Mouse (Mus musculus) MEL (cell line): ENCODE results near the gene Glis1.

ENCODE experiments used
- CTCF ChIP-seq, 3 experiments: IDR thresholded peaks in 2 of 3; conservative IDR thresholded peaks in 1 of 3; 2 replicates each; pipeline ENCODE4 v1.5.1; 2011 to 2012; ENCODE audit warnings: low read length in 3 of 3, low read depth in 2 of 3, mild to moderate bottlenecking in 2 of 3, improper control_type of control experiment in 1 of 3, inconsistent platforms in 1 of 3, mixed read lengths in 1 of 3, moderate library complexity in 1 of 3; ENCODE audit not compliant: control insufficient read depth in 1 of 3, insufficient read depth in 1 of 3, poor library complexity in 1 of 3, severe bottlenecking in 1 of 3
- MEF2A ChIP-seq: IDR thresholded peaks from 2 replicates; pipeline ENCODE4 v1.6.1; 2014; ENCODE audit warnings: low read depth, mild to moderate bottlenecking, inconsistent platforms, low read length, improper control_type of control experiment; ENCODE audit not compliant: poor library complexity, insufficient replicate concordance, severe bottlenecking; ENCODE audit errors: extremely low read depth
- UBTF ChIP-seq: IDR thresholded peaks from 2 replicates; pipeline ENCODE4 v1.6.1; 2012; ENCODE audit warnings: low read depth, mild to moderate bottlenecking, inconsistent platforms, low read length, improper control_type of control experiment, moderate library complexity, borderline replicate concordance; ENCODE audit not compliant: insufficient read depth
- ZKSCAN1 ChIP-seq: IDR thresholded peaks from 2 replicates; pipeline ENCODE4 v1.6.1; 2012; ENCODE audit warnings: low read depth, mild to moderate bottlenecking, inconsistent platforms, low read length, improper control_type of control experiment, moderate library complexity

DNA sequence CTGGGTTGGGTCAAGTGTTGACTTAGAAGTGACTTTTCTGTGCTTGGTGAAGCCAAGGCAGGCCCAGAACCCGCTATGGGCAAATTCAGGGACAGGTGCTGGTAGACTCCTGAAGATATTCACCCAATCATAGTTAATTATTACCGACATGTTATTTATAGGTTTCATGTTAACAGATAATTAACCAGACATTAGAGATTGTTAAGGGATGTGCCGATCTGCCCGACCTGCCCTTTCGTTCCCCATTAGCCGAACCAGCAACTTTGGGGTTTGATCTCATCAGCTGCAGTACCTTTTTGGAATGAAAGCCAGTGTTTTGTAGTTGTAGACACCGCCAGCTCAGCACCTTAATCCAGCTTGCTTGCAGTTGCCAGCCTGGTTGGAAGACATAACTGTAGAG lies 2.1 kb downstream of the Glis1 start:
- no peak for TF ChIP-seq UBTF
- TF ChIP-seq CTCF (IDR thresholded peaks at IDR 0.05 in 2 of 3, conservative IDR thresholded peaks at IDR 0.05 in 1 of 3; ENCODE audit: control insufficient read depth in 1 of 3, insufficient read depth in 1 of 3, low read depth in 2 of 3, low read length in 3 of 3, poor library complexity in 1 of 3, severe bottlenecking in 1 of 3): no peak
- no peak for TF ChIP-seq MEF2A
- TF ChIP-seq ZKSCAN1: no peak
